Mouse (Mus musculus) heart, adult 9 months (tissue): ENCODE measurements around the gene Cryba1.
A peak's percentile ranks its signal among the peaks of the same experiment; 100 is the strongest.

Source experiments
- DNase-seq, 2 experiments: peaks; one replicate each; pipeline ENCODE4 v3.0.0; 2022; ENCODE audit warnings: low spot score in 2 of 2

The Cryba1 gene

GRCm38 (mm10) chr11:77719055-77719454 is 6.0 kb downstream of the Cryba1 start:
- DNase-seq, result no peak

GRCm38 (mm10) chr11:77713736-77714135 is 11.3 kb downstream of the Cryba1 start:
- DNase-seq, result no peak

- DNase-seq, result no peak
Observed at GRCm38 (mm10) chr11:77709039-77709438, 16.0 kb downstream of the Cryba1 start.

- no peak for DNase-seq
Observed at GRCm38 (mm10) chr11:77705920-77706319, 19.2 kb downstream of the Cryba1 start.

GRCm38 (mm10) chr11:77697232-77697631 is 27.9 kb downstream of the Cryba1 start:
- DNase-seq, result no peak

GRCm38 (mm10) chr11:77693026-77693425 is 32.1 kb downstream of the Cryba1 start:
- no peak for DNase-seq

- peak; percentile 53 to 54 for DNase-seq
Observed at GRCm38 (mm10) chr11:77687541-77688131, 37.4 kb downstream of the Cryba1 start.

- DNase-seq, result peak; percentile 68 to 72
Observed at GRCm38 (mm10) chr11:77686841-77687540, 38.1 kb downstream of the Cryba1 start.

- peak in 1 of 2 experiments; percentile 32 for DNase-seq
Observed at GRCm38 (mm10) chr11:77686346-77686840, 38.7 kb downstream of the Cryba1 start.

GRCm38 (mm10) chr11:77685383-77686265 is 39.5 kb downstream of the Cryba1 start, which contains the start of gene Nufip2:
Gene Nufip2 (plus strand): TSS chr11:77686155.
- peak; percentile 99 to 100 for DNase-seq

GRCm38 (mm10) chr11:77684896-77685295 is 40.2 kb downstream of the Cryba1 start:
- DNase-seq, result no peak

- DNase-seq, result no peak
Observed at GRCm38 (mm10) chr11:77680018-77680417, 45.1 kb downstream of the Cryba1 start.

GRCm38 (mm10) chr11:77673428-77673991 is 51.6 kb downstream of the Cryba1 start:
- DNase-seq, result no peak

- DNase-seq, result no peak
Observed at GRCm38 (mm10) chr11:77672746-77673145, 52.3 kb downstream of the Cryba1 start.
